Mouse (Mus musculus) forebrain, embryonic 16.5 days (tissue): ENCODE results near the gene Slc17a4. TPM values are rescaled to one million over a fixed set of nuclear protein-coding genes. Genes with fewer than 3 reads are reported as not detected.

Experiments
- ATAC-seq: fragments of 200-750 bp; cut with Nextera tagmentation; 2 replicates; pipeline ENCODE4 v1.8.0; 2017; ENCODE audit warnings: mild to moderate bottlenecking, moderate library complexity
- H3K27ac ChIP-seq: fragments of 300-500 bp; sonication (generic); 2 replicates; pipeline ENCODE4 v1.5.1; 2014; ENCODE audit warnings: low read length, control low read depth
- H3K27me3 ChIP-seq: fragments of 300-500 bp; sonication (generic); replicated peaks from 2 replicates; pipeline ENCODE4 v1.6.1; 2014; ENCODE audit warnings: low read length; ENCODE audit not compliant: control insufficient read depth, insufficient read depth
- H3K36me3 ChIP-seq: fragments of 300-500 bp; sonication (generic); 2 replicates; pipeline ENCODE4 v1.6.1; 2014; ENCODE audit not compliant: control insufficient read depth, insufficient read depth
- H3K4me1 ChIP-seq: fragments of 300-500 bp; sonication (generic); replicated peaks from 2 replicates; pipeline ENCODE4 v1.6.1; 2014; ENCODE audit warnings: low read length; ENCODE audit not compliant: control insufficient read depth, insufficient read depth
- H3K4me2 ChIP-seq: fragments of 300-500 bp; sonication (generic); 2 replicates; pipeline ENCODE4 v1.6.1; 2014; ENCODE audit warnings: mild to moderate bottlenecking, low read length, control low read depth
- H3K4me3 ChIP-seq: fragments of 300-500 bp; sonication (generic); replicated peaks from 2 replicates; pipeline ENCODE4 v1.5.1; 2014; ENCODE audit warnings: mild to moderate bottlenecking, low read length, control low read depth
- H3K9ac ChIP-seq: fragments of 300-500 bp; sonication (generic); replicated peaks from 2 replicates; pipeline ENCODE4 v1.6.1; 2014; ENCODE audit warnings: low read depth, low read length, control low read depth
- H3K9me3 ChIP-seq: fragments of 300-500 bp; sonication (generic); 2 replicates; pipeline ENCODE4 v1.6.1; 2016; ENCODE audit warnings: low read length; ENCODE audit not compliant: control insufficient read depth
- WGBS: fragments of 180-500 bp; shearing (Covaris S2); extraction: QIAGEN DNeasy Blood & Tissue Kit; methylation state at CpG from one replicate; pipeline ENCODE4 v1.1.7; 2014; 5-methylcytosine and 5-hydroxymethylcytosine counted together
- microRNA-seq: library from miRNA; unstranded; fragments of <30 nt; microRNA quantifications from one replicate; pipeline ENCODE4, GENCODE M21; 2017
- polyA plus RNA-seq: library from polyadenylated mRNA; unstranded; fragments of >200 nt; fragmentation: Nextera tagmentation; extraction: Ambion mirVana; gene quantifications from 2 replicates; pipeline ENCODE4 v1.2.1, GENCODE M21; 2015

Slc17a4 gene
- polyA plus RNA-seq, 1 experiment from 2014 or later = not detected

DNA sequence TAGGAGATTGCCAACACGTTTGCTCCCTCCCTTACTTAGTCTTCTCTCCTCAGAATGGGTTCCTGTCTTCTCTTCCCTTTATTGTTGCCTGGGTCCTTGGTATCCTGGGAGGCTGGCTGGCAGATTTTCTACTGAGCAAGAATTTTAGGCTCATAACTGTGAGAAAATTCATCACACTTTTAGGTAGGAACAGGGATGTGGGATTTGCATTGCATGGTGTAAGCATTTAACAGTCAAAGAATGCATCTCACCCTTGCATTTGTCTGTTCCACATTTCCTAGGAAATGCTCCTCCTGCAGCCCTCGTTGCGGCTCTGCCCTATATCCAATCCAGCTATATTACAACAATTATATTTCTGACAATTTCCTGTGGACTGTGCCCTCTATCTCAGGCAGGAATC lies 58.4 kb downstream of the Slc17a4 start:
- H3K27ac ChIP-seq = no peak overlapping the region
- WGBS = 63% methylated on average over 3 of the region's 3 CpGs
- H3K27me3 ChIP-seq = no peaks in the 10 kb centered on the region
- H3K4me1 ChIP-seq = no peaks in the 10 kb centered on the region
- H3K36me3 ChIP-seq = no peaks in the 10 kb centered on the region
- H3K9ac ChIP-seq = no peak overlapping the region
- ATAC-seq = no peak
- H3K9me3 ChIP-seq = no peaks in the 10 kb centered on the region
- no peak overlapping the region for H3K4me3 ChIP-seq
- no peak overlapping the region for H3K4me2 ChIP-seq

DNA sequence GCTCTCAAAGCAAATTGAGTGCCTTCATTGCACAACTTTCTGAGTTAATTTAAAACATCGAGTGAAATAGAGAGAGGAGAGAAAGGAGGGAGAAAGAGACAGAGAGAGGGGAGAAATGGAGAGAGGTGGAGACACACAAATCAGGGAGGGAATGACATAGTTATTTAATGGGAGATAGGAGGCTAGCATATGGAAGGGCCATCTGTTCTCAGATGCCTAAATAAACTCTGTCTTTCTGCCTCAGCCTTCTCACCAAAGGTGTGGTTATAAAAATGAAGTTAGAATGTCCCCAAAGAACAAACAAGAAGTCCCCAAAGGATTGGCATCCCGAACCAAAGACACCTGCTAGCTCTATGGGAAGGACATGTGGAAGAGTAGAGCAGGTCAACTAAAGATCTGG lies 65.5 kb downstream of the Slc17a4 start:
- Histone ChIP-seq H3K36me3 (no peaks in the 10 kb centered on the region), H3K27me3 (no peaks in the 10 kb centered on the region), H3K4me1 (no peaks in the 10 kb centered on the region), H3K4me2 (no peak overlapping the region), H3K27ac (no peak overlapping the region), H3K4me3 (no peak overlapping the region), H3K9ac (no peak overlapping the region), H3K9me3 (no peaks in the 10 kb centered on the region)
- 81% methylated on average over 2 of the region's 2 CpGs for WGBS
- no peak for ATAC-seq

Small RNA genes within 50 kb of the gene (microRNA-seq; reads per million reads assigned to microRNA genes)
- not detected for gene Gm44344

Other genes starting within 250 kb of the Slc17a4 start
- 0.80 and 0.83 TPM in 2 replicates for gene Hist1h2ac, start 231.1 kb downstream of the Slc17a4 start, polyA plus RNA-seq
- gene Hist1h2bc, start 230.8 kb downstream of the Slc17a4 start, polyA plus RNA-seq = 27.2 and 35.5 TPM in 2 replicates
- not detected in 2 replicates for gene Hist1h1t, start 219.2 kb downstream of the Slc17a4 start, polyA plus RNA-seq
- gene Hist1h4c, start 216.6 kb downstream of the Slc17a4 start, polyA plus RNA-seq = 2.1 and 2.2 TPM in 2 replicates
- gene Hfe, start 204.2 kb downstream of the Slc17a4 start, polyA plus RNA-seq = 2.1 and 3.3 TPM in 2 replicates
- 16.7 and 22.7 TPM in 2 replicates for gene Hist1h1c, start 176.2 kb downstream of the Slc17a4 start, polyA plus RNA-seq
- gene Hist1h3c, start 169.4 kb downstream of the Slc17a4 start, polyA plus RNA-seq = 1.6 and 2.0 TPM in 2 replicates
- gene Hist1h2bb, start 168.3 kb downstream of the Slc17a4 start, polyA plus RNA-seq = 0.86 and 0.95 TPM in 2 replicates
- gene Hist1h2ab, start 163.9 kb downstream of the Slc17a4 start, polyA plus RNA-seq = 14.5 and 16.2 TPM in 2 replicates
- 4.9 and 6.7 TPM in 2 replicates for gene Hist1h3b, start 162.7 kb downstream of the Slc17a4 start, polyA plus RNA-seq
- gene Hist1h4b, start 158.0 kb downstream of the Slc17a4 start, polyA plus RNA-seq = 1.5 TPM in 1 of 2 replicates, not detected in the other
- gene Hist1h4a, start 153.8 kb downstream of the Slc17a4 start, polyA plus RNA-seq = not detected in 2 replicates
- gene Hist1h3a, start 152.6 kb downstream of the Slc17a4 start, polyA plus RNA-seq = 1.5 and 1.9 TPM in 2 replicates
- gene Hist1h1a, start 151.3 kb downstream of the Slc17a4 start, polyA plus RNA-seq = 0.70 and 1.0 TPM in 2 replicates
- gene Trim38, start 145.1 kb downstream of the Slc17a4 start, polyA plus RNA-seq = not detected in 2 replicates
- not detected in 2 replicates for gene Slc17a2, start 108.0 kb downstream of the Slc17a4 start, polyA plus RNA-seq
- not detected in 2 replicates for gene Slc17a3, start 75.6 kb downstream of the Slc17a4 start, polyA plus RNA-seq
- gene Slc17a1, start 47.3 kb downstream of the Slc17a4 start, polyA plus RNA-seq = not detected in 2 replicates
- not detected in 2 replicates for gene Hist1h2ba, start 19.1 kb upstream of the Slc17a4 start, polyA plus RNA-seq
- gene Hist1h2aa, start 19.5 kb upstream of the Slc17a4 start, polyA plus RNA-seq = not detected in 2 replicates
- gene Scgn, start 76.2 kb upstream of the Slc17a4 start, polyA plus RNA-seq = 1.9 and 3.7 TPM in 2 replicates